9 mouse cellular contexts compared by ENCODE assay signal in genomic region chr5:140502925-140503324, GRCm38 (mm10). TPM values are rescaled to one million over a fixed set of nuclear protein-coding genes. Genes with fewer than 3 reads are reported as not detected.
DNase-seq lines count a peak whose midpoint lies in the region; ATAC-seq lines count a peak whose summit lies in the region.
"Not testable (repeated sequence)": the region's sequence is repeated elsewhere in the genome, so short reads cannot be mapped to it uniquely, and the experiment has no call there.
"Had no signal": no experiment of that assay in that cellular context is flagged by ENCODE, and none has a peak within 500 bp of the region (broad histone marks: within the 10 kb centered on the region; RNA-seq: fewer than 3 reads in every experiment).

No protein-coding gene starts in this region.

- DNase-seq in ZHBTc4 (ENCODE audit: low read depth, low spot score): peak; percentile 62
- DNase-seq in embryonic facial prominence, embryonic 11.5 days (ENCODE audit: low spot score): peak; percentile 65
- DNase-seq in hindbrain, embryonic 14.5 days (ENCODE audit: low spot score): not testable (repeated sequence)
- peak; percentile 21 for DNase-seq in large intestine, adult 2 months (ENCODE audit: low read depth, low spot score)
- peak; percentile 86 for DNase-seq in lung, postnatal 10 days
- DNase-seq in ovary, adult 18-20 months (ENCODE audit: low spot score): peak; percentile 46
- DNase-seq in urinary bladder, postnatal 4 days (ENCODE audit: low spot score in 2 of 2): peak; percentile 63 to 76

- H3K4me1 ChIP-seq in embryonic facial prominence, embryonic 11.5 days (ENCODE audit: control insufficient read depth, insufficient read depth, low read length); hindbrain, embryonic 14.5 days (replicated peaks; ENCODE audit: control insufficient read depth, insufficient read depth, low read length): not testable (repeated sequence)

- ATAC-seq in embryonic facial prominence, embryonic 11.5 days (replicated peaks; ENCODE audit: insufficient number of reproducible peaks, low FRiP score, low TSS enrichment, low read depth): 0 out of 2 replicates have a peak, but pooled peaks have one; percentile 36
- peak; percentile 16 for ATAC-seq in granulocyte monocyte progenitor cell, adult 5-6 weeks (replicated peaks; ENCODE audit: poor library complexity, severe bottlenecking)
- ATAC-seq in hindbrain, embryonic 14.5 days (ENCODE audit: low FRiP score): not testable (repeated sequence)

- WGBS in embryonic facial prominence, embryonic 11.5 days: under 1% methylated on average over 12 of the region's 12 CpGs
- WGBS in hindbrain, embryonic 14.5 days: 1% methylated on average over 12 of the region's 12 CpGs
- WGBS in large intestine, adult 2 months: under 1% methylated on average over 12 of the region's 12 CpGs

- peak overlapping the region; percentile 64 for H3K9ac ChIP-seq in embryonic facial prominence, embryonic 11.5 days (replicated peaks; ENCODE audit: low read length)
- peak overlapping the region; percentile 6; the same call in 1 of the 2 replicates for H3K9ac ChIP-seq in hindbrain, embryonic 14.5 days

- H3K9me3 ChIP-seq in embryonic facial prominence, embryonic 11.5 days (replicated peaks; ENCODE audit: control insufficient read depth, low read length); hindbrain, embryonic 14.5 days (ENCODE audit: control insufficient read depth, low read length): not testable (repeated sequence)

- H3K4me3 ChIP-seq in embryonic facial prominence, embryonic 11.5 days (ENCODE audit: low read depth, low read length): peak overlapping the region; percentile 8; the same call in 1 of the 2 replicates
- H3K4me3 ChIP-seq in hindbrain, embryonic 14.5 days (replicated peaks; ENCODE audit: low read length): not testable (repeated sequence)

- not testable (repeated sequence) for H3K27ac ChIP-seq in embryonic facial prominence, embryonic 11.5 days (replicated peaks; ENCODE audit: low read depth, low read length); hindbrain, embryonic 14.5 days

- H3K27me3 ChIP-seq in embryonic facial prominence, embryonic 11.5 days (ENCODE audit: control insufficient read depth, insufficient read depth, low read length); hindbrain, embryonic 14.5 days (ENCODE audit: control insufficient read depth, insufficient read depth, low read length): not testable (repeated sequence)

- peak overlapping the region; percentile 49 for H3K4me2 ChIP-seq in embryonic facial prominence, embryonic 11.5 days (ENCODE audit: low read depth, low read length)
- H3K4me2 ChIP-seq in hindbrain, embryonic 14.5 days (replicated peaks): peak overlapping the region; percentile 36

- not testable (repeated sequence) for H3K36me3 ChIP-seq in embryonic facial prominence, embryonic 11.5 days (replicated peaks; ENCODE audit: control insufficient read depth, insufficient read depth, low read depth, low read length); hindbrain, embryonic 14.5 days (replicated peaks; ENCODE audit: control insufficient read depth, insufficient read depth)

RNA-seq across cellular contexts. Expression of gene Chst12, which starts 2.4 kb away (rescaled TPM):
- 8.8 and 9.5 TPM in 2 replicates for polyA plus RNA-seq in embryonic facial prominence, embryonic 11.5 days (2014; fragmentation: Nextera tagmentation; extraction: Ambion mirVana)
- 79.1 and 85.4 TPM in 2 replicates for total RNA-seq in granulocyte monocyte progenitor cell, adult 5-6 weeks (2014; fragmentation: Nextera tagmentation)
- total RNA-seq in granulocyte monocyte progenitor cell, adult 5-6 weeks (2017): 30.2 and 30.3 TPM in 2 replicates
- 22.9 and 23.4 TPM in 2 replicates for polyA plus RNA-seq in hindbrain, embryonic 14.5 days (2014; fragmentation: Nextera tagmentation; extraction: Ambion mirVana)
- polyA plus RNA-seq in large intestine, adult 2 months (2012; rRNA removed): 13.1 and 16.8 TPM in 2 replicates

RNA-seq across cellular contexts. Expression of gene Gm4869, which starts 57.5 kb away (rescaled TPM):
- polyA plus RNA-seq in embryonic facial prominence, embryonic 11.5 days (2014; fragmentation: Nextera tagmentation; extraction: Ambion mirVana): 0.07 TPM in 1 of 2 replicates, not detected in the other
- total RNA-seq in granulocyte monocyte progenitor cell, adult 5-6 weeks (2014; fragmentation: Nextera tagmentation): not detected in 2 replicates
- not detected in 2 replicates for total RNA-seq in granulocyte monocyte progenitor cell, adult 5-6 weeks (2017)
- not detected in 2 replicates for polyA plus RNA-seq in hindbrain, embryonic 14.5 days (2014; fragmentation: Nextera tagmentation; extraction: Ambion mirVana)
- 0.03 TPM in 1 of 2 replicates, not detected in the other for polyA plus RNA-seq in large intestine, adult 2 months (2012; rRNA removed)
- total RNA-seq: left cerebral cortex, adult 2 months had no signal
